In genomic region chr2:145214086-145214831, GRCm38 (mm10) we compare ENCODE assay signal across 24 mouse cellular contexts. TPM values are rescaled to one million over a fixed set of nuclear protein-coding genes. Genes with fewer than 3 reads are reported as not detected.
DNase-seq lines count a peak whose midpoint lies in the region; ATAC-seq lines count a peak whose summit lies in the region.
"Had no signal": no experiment of that assay in that cellular context is flagged by ENCODE, and none has a peak within 500 bp of the region (broad histone marks: within the 10 kb centered on the region; RNA-seq: fewer than 3 reads in every experiment).

No protein-coding gene starts in this region.

- DNase-seq in 416B (ENCODE audit: low read depth), result peak; percentile 39
- DNase-seq in intestine, embryonic 14.5 days (ENCODE audit: low spot score), result no peak
- no peak for DNase-seq in cerebellum, adult 9-10 months
- no peak for DNase-seq in frontal cortex, postnatal 10 days (ENCODE audit: low spot score in 2 of 2)
- DNase-seq: cerebellum, adult 11-12 months; cerebellum, postnatal 25 days; embryo, embryonic 11 days; kidney, adult 2 months; kidney, postnatal 10 days; lung, adult 18-20 months; lung, postnatal 10 days; midbrain, embryonic 14.5 days; retina, postnatal 1 day; right cerebral cortex, postnatal 25 days; spleen, adult 18-20 months; thymus, postnatal 14 days had no signal

- no peak overlapping the region for H3K9ac ChIP-seq in intestine, embryonic 14.5 days (ENCODE audit: low read length)
- H3K9ac ChIP-seq in liver, embryonic 12.5 days, result no peak overlapping the region
- H3K9ac ChIP-seq: embryonic facial prominence, embryonic 15.5 days; neural tube, embryonic 12.5 days had no signal

- 80% methylated on average over 8 of the region's 8 CpGs for WGBS in intestine, embryonic 14.5 days
- WGBS in liver, embryonic 12.5 days (ENCODE audit: insufficient replicate concordance), result 77% methylated on average over 8 of the region's 8 CpGs

- no peaks in the 10 kb centered on the region for H3K27me3 ChIP-seq in intestine, embryonic 14.5 days (replicated peaks; ENCODE audit: control insufficient read depth, insufficient read depth, low read length)
- H3K27me3 ChIP-seq in liver, embryonic 12.5 days (replicated peaks), result no peaks in the 10 kb centered on the region
- H3K27me3 ChIP-seq: embryonic facial prominence, embryonic 15.5 days; neural tube, embryonic 12.5 days had no signal

- no peaks in the 10 kb centered on the region for H3K36me3 ChIP-seq in intestine, embryonic 14.5 days (ENCODE audit: control insufficient read depth, insufficient read depth, low read length)
- H3K36me3 ChIP-seq in liver, embryonic 12.5 days, result no peaks in the 10 kb centered on the region
- H3K36me3 ChIP-seq: embryonic facial prominence, embryonic 15.5 days; forebrain, embryonic 10.5 days; neural tube, embryonic 12.5 days had no signal

- no peak overlapping the region for H3K4me2 ChIP-seq in intestine, embryonic 14.5 days (ENCODE audit: low read length)
- no peak overlapping the region for H3K4me2 ChIP-seq in liver, embryonic 12.5 days
- H3K4me2 ChIP-seq: embryonic facial prominence, embryonic 15.5 days; neural tube, embryonic 12.5 days had no signal

- 0 out of 2 replicates have a peak, but pooled peaks cover 7% of the 10 kb centered on the region for H3K4me1 ChIP-seq in intestine, embryonic 14.5 days (replicated peaks; ENCODE audit: control insufficient read depth, insufficient read depth, low read length)
- H3K4me1 ChIP-seq in liver, embryonic 12.5 days, result no peaks in the 10 kb centered on the region
- H3K4me1 ChIP-seq: embryonic facial prominence, embryonic 15.5 days; forebrain, embryonic 10.5 days; neural tube, embryonic 12.5 days had no signal

- H3K27ac ChIP-seq in intestine, embryonic 14.5 days (ENCODE audit: low read depth), result no peak overlapping the region; the same call in 1 of the 2 replicates
- H3K27ac ChIP-seq in liver, embryonic 12.5 days, result no peak overlapping the region
- H3K27ac ChIP-seq: embryonic facial prominence, embryonic 15.5 days; forebrain, embryonic 10.5 days; hindbrain, postnatal 0 days; neural tube, embryonic 12.5 days had no signal

- peak; percentile 58 for ATAC-seq in common myeloid progenitor, adult 5-6 weeks (replicated peaks; ENCODE audit: low read depth, poor library complexity, severe bottlenecking)
- ATAC-seq in intestine, embryonic 14.5 days (replicated peaks; ENCODE audit: low FRiP score, low TSS enrichment, low read depth), result peak; percentile 70
- ATAC-seq in megakaryocyte progenitor cell, adult 5-6 weeks (replicated peaks; ENCODE audit: poor library complexity), result peak; percentile 75
- ATAC-seq in liver, embryonic 12.5 days, result no peak
- ATAC-seq: forebrain, embryonic 16.5 days; hindbrain, postnatal 0 days had no signal

- H3K4me3 ChIP-seq in intestine, embryonic 14.5 days (ENCODE audit: low read depth, low read length), result no peak overlapping the region
- H3K4me3 ChIP-seq in liver, embryonic 12.5 days, result no peak overlapping the region
- H3K4me3 ChIP-seq: embryonic facial prominence, embryonic 15.5 days; forebrain, embryonic 10.5 days; neural tube, embryonic 12.5 days had no signal

- H3K9me3 ChIP-seq in intestine, embryonic 14.5 days (ENCODE audit: control insufficient read depth, low read length), result no peaks in the 10 kb centered on the region
- no peaks in the 10 kb centered on the region for H3K9me3 ChIP-seq in liver, embryonic 12.5 days (replicated peaks)
- H3K9me3 ChIP-seq: embryonic facial prominence, embryonic 15.5 days; forebrain, embryonic 10.5 days had no signal

RNA-seq across cellular contexts. Expression of gene Slc24a3, which starts 46.7 kb away (rescaled TPM):
- 2.1 and 3.8 TPM in 2 replicates for total RNA-seq in common myeloid progenitor, adult 5-6 weeks (2017)
- polyA plus RNA-seq in intestine, embryonic 14.5 days (2014; fragmentation: Nextera tagmentation; extraction: Ambion mirVana), result 7.3 and 8.8 TPM in 2 replicates
- 1.5 and 2.1 TPM in 2 replicates for total RNA-seq in megakaryocyte progenitor cell, adult 5-6 weeks (2015)
- 1.4 and 1.5 TPM in 2 replicates for total RNA-seq in megakaryocyte progenitor cell, adult 5-6 weeks (2017)
- 1.6 and 1.7 TPM in 2 replicates for polyA plus RNA-seq in liver, embryonic 12.5 days (2016; fragmentation: Nextera tagmentation; extraction: Ambion mirVana)
